Mouse (Mus musculus) layer of hippocampus, adult 8-10 months (tissue): ENCODE results near the gene Naga. TPM values are rescaled to one million over a fixed set of nuclear protein-coding genes. Genes with fewer than 3 reads are reported as not detected.
"Not testable (repeated sequence)": the region's sequence is repeated elsewhere in the genome, so short reads cannot be mapped to it uniquely, and the experiment has no call there.

Experiments used
- DNase-seq, 2 experiments: peaks; one replicate each; pipeline ENCODE4 v3.0.0; 2022; ENCODE audit warnings: low spot score in 2 of 2
- total RNA-seq, 4 experiments: library from RNA; stranded (reverse); gene quantifications; 2 replicates each; pipeline ENCODE4 v1.2.4; 2022

Naga gene
- total RNA-seq = 10 to 100 TPM; 33.0 to 56.7 (median 43.1) TPM

GRCm38 (mm10) chr15:82338593-82339112, at the start of gene Naga, which contains the start of the genes Pheta2 and Smdt1:
Gene Naga, minus strand, starts transcription at chr15:82338925.
Gene Pheta2, plus strand, starts transcription at chr15:82338942.
Gene Smdt1, plus strand, starts transcription at chr15:82338959.
- peak; percentile 90 to 92 for DNase-seq

GRCm38 (mm10) chr15:82385729-82386128, 47.0 kb upstream of the Naga start:
- DNase-seq = no peak

GRCm38 (mm10) chr15:82382441-82382840, 43.7 kb upstream of the Naga start:
- DNase-seq = no peak

GRCm38 (mm10) chr15:82380714-82381062, 42.0 kb upstream of the Naga start:
- no peak for DNase-seq

GRCm38 (mm10) chr15:82379871-82380713, 41.4 kb upstream of the Naga start, which contains the start of gene Cyp2d22:
Gene Cyp2d22, minus strand, starts transcription at chr15:82380260.
- no peak for DNase-seq

- DNase-seq = no peak
These were observed 40.8 kb upstream of the Naga start for GRCm38 (mm10) chr15:82379511-82379870.

- no peak for DNase-seq
These were observed 39.8 kb upstream of the Naga start for GRCm38 (mm10) chr15:82378261-82379180.

GRCm38 (mm10) chr15:82377701-82378100, 39.0 kb upstream of the Naga start:
- no peak for DNase-seq

DNA sequence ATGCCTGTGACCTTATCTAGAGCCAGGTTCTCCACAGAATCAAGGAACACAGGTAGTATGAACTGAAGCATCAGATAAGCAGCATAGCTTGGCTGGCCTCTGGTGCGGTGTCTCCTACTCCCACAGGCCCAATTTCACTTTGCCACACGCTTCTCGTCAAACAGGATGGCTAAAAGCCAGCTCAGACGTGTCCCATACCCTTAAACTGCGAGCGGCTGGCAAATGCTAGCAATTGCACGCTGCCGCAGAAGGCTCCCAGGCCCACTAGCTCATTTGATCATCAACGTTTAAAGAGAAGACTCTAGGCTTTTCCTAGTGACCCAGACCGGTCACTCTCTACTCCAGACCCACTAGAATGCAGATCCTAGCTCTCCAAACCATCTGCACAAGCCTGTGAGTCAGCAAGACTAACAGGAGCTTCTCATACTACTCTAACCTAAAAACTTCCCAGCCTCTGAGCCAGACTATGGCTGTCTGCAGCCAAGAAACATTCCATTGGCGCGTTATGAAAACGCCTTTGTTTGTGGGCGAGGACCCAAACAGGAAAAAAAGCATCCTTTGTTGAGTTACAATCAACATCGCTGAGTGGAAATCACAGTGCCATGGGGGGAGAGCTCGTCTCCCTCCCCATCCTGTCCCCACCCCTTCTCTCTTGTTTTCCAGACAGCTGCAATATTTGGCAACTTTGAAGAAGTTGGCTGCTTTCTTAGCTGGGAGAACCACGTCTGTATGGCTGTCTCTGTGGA, 37.8 kb upstream of the Naga start:
- DNase-seq = peak; percentile 80 to 82

DNA sequence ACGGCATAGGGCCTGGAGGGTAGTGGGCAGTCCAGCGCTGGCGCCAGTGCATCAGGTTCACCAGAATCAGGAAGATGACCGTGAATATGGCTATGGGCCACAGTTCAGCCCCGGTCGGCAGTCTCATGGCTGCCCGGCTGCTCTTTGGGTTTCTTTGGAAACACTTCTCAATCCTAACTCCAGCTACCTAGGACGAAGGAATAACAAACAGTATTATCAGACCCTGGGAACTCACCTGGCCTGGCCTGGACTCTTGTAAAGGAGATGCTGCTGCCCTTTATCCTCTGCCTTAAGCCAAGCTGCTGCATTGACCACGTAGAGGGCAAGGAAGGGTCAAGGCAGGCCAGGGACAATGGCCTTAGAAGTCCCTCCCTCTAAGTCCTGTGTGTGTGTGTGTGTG, 37.1 kb upstream of the Naga start:
- no peak for DNase-seq

- DNase-seq = no peak
These were observed 35.7 kb upstream of the Naga start for GRCm38 (mm10) chr15:82374437-82374836.

DNA sequence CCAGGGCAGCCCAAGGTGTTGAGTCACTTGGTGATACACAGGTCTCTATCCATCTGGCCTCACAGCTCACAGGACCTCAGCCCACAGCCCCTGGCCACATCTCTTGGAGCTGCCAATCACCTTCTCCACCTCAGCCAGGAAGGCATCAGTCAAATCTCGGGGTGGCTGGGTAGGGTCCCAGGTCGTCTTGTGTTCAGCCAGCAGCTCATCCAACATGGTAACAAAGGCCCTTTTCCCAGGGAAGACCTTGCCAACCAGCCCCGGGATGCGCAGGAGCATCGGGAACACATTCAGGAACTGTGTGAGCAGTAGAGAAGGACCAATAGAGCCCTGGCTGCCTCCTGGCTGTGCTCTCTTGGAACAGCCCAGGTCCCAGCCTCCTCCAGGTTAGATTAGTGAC, 34.3 kb upstream of the Naga start:
- DNase-seq = no peak

DNA sequence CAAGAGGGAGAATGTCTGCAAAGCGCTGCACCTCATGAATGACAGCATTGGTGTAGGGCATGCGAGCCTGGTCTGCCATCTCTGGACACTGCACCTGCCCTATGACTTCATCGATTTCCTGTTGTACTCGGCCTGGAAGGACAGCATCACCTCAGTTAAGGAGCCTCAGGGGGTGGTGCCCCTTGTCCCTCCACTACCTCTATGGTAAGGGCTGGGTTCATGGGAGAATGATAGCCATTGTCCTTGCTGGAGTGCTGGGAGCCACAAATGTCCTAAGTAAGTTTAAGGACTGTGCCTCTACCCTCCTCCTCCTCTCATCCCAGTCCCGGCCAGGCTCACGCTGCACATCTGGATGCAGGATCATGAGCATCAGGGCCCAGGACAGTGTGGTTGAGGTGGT, 33.7 kb upstream of the Naga start:
- no peak for DNase-seq

DNA sequence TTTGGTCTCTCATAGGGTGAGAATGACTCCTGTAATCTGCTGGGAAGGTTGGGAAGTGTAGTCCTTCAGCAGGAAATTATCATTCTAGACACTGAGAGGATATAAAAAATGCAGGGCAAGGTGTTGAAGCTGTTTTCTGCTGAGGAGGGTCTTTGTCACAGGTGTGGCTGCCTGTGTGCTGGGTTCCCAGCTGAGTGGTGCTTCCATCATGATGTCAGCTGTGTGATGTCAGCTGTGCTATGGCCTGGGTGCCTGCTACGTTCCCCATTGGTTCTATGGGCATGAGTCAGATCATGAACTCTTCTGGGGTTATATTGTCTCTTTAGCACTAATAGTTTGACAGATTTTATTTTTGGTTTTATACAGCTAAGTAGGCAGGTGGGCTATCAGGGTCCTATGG, 30.1 kb upstream of the Naga start:
- DNase-seq = no peak

DNA sequence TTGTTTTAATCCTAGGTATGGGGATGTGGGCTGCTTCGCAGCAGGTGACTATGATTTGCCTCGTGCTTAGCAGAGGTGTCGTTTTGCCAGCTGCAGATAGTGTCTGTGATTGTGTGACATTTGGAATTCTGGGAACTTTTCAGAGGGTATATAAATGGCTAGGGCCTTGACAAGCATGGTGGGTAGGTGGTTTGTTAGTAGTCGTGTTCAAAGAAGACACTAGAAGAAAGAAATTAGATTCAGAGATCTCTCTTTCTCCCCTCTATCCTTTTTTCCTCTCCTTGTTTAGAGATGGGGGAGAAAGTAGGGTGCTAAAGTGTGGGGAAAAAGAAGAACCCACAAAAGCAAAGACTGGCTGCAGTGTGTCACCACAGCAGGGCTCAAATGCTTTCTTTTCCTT, 29.4 kb upstream of the Naga start:
- no peak for DNase-seq

- not testable (repeated sequence) for DNase-seq
These were observed 25.8 kb upstream of the Naga start for GRCm38 (mm10) chr15:82364561-82364960.

- DNase-seq = not testable (repeated sequence)
These were observed 25.1 kb upstream of the Naga start for GRCm38 (mm10) chr15:82363801-82364200.

GRCm38 (mm10) chr15:82362234-82362633, 23.5 kb upstream of the Naga start:
- no peak for DNase-seq

- peak; percentile 2 to 4 for DNase-seq
These were observed 22.8 kb upstream of the Naga start for GRCm38 (mm10) chr15:82361459-82362018.

GRCm38 (mm10) chr15:82358431-82359260, 19.9 kb upstream of the Naga start:
- no peak for DNase-seq
